In genomic region chr13:55474621-55475069, GRCm38 (mm10) we compare ENCODE assay signal across 8 mouse cellular contexts. TPM values are rescaled to one million over a fixed set of nuclear protein-coding genes. Genes with fewer than 3 reads are reported as not detected.
DNase-seq lines count a peak whose midpoint lies in the region; ATAC-seq and TF ChIP-seq lines count a peak whose summit lies in the region.
"Had no signal": no experiment of that assay in that cellular context is flagged by ENCODE, and none has a peak within 500 bp of the region (broad histone marks: within the 10 kb centered on the region; RNA-seq: fewer than 3 reads in every experiment).

No protein-coding gene starts in this region.

- ATAC-seq in hindbrain, postnatal 0 days: peak; percentile 46
- ATAC-seq in midbrain, embryonic 16.5 days: no peak
- ATAC-seq in CD4-positive, CD25-positive, alpha-beta regulatory T cell, adult 4 months: no peak
- ATAC-seq in granulocyte monocyte progenitor cell, adult 5-6 weeks (replicated peaks; ENCODE audit: poor library complexity, severe bottlenecking): no peak
- no peak for ATAC-seq in inflammation-experienced regulatory T-cells, adult 6 months

- TF ChIP-seq CTCF in hindbrain, postnatal 0 days (IDR thresholded peaks at IDR 0.05; ENCODE audit: low read depth): no peak

- no peak overlapping the region for H3K4me3 ChIP-seq in hindbrain, postnatal 0 days (ENCODE audit: low read length)
- no peak overlapping the region for H3K4me3 ChIP-seq in midbrain, embryonic 16.5 days (ENCODE audit: low read depth, low read length)

- peak overlapping the region; percentile 56; the same call in 1 of the 2 replicates for H3K27ac ChIP-seq in hindbrain, postnatal 0 days
- H3K27ac ChIP-seq in midbrain, embryonic 16.5 days (ENCODE audit: low read length): peak overlapping the region; percentile 74
- H3K27ac ChIP-seq: kidney, postnatal 0 days had no signal

- WGBS in hindbrain, postnatal 0 days: 3% methylated on average over 5 of the region's 5 CpGs
- 4% methylated on average over 5 of the region's 5 CpGs for WGBS in midbrain, embryonic 16.5 days

- peaks cover 32% of the 10 kb centered on the region for H3K36me3 ChIP-seq in hindbrain, postnatal 0 days (ENCODE audit: insufficient read depth, low read length)
- H3K36me3 ChIP-seq in midbrain, embryonic 16.5 days (ENCODE audit: control insufficient read depth, insufficient read depth, low read length): peaks cover 31% of the 10 kb centered on the region

- peaks cover 19% of the 10 kb centered on the region for H3K4me1 ChIP-seq in hindbrain, postnatal 0 days (ENCODE audit: insufficient read depth, low read length)
- H3K4me1 ChIP-seq in midbrain, embryonic 16.5 days (ENCODE audit: control insufficient read depth, insufficient read depth, low read length): peaks cover 53% of the 10 kb centered on the region

- 0 out of 2 replicates have a peak overlapping the region, but pooled peaks have one; percentile 9 for H3K9ac ChIP-seq in hindbrain, postnatal 0 days (replicated peaks; ENCODE audit: low read length)
- peak overlapping the region; percentile 15; the same call in 1 of the 2 replicates for H3K9ac ChIP-seq in midbrain, embryonic 16.5 days (ENCODE audit: low read depth, low read length)

- peak; percentile 79 for DNase-seq in R1 (ENCODE audit: low read depth, low spot score)
- DNase-seq in embryo, embryonic 10 days (ENCODE audit: low spot score): peak; percentile 86
- DNase-seq in hindbrain, postnatal 0 days (ENCODE audit: low spot score): peak; percentile 89

- H3K27me3 ChIP-seq in hindbrain, postnatal 0 days (ENCODE audit: insufficient read depth, low read length): no peaks in the 10 kb centered on the region
- no peaks in the 10 kb centered on the region for H3K27me3 ChIP-seq in midbrain, embryonic 16.5 days (ENCODE audit: control insufficient read depth, insufficient read depth, low read depth, low read length)

- no peaks in the 10 kb centered on the region for H3K9me3 ChIP-seq in hindbrain, postnatal 0 days (ENCODE audit: low read length)
- H3K9me3 ChIP-seq in midbrain, embryonic 16.5 days (replicated peaks; ENCODE audit: control insufficient read depth, low read length, poor library complexity, severe bottlenecking): no peaks in the 10 kb centered on the region

- H3K4me2 ChIP-seq in hindbrain, postnatal 0 days (ENCODE audit: low read depth, low read length): 0 out of 2 replicates have a peak overlapping the region, but pooled peaks have one; percentile 16
- H3K4me2 ChIP-seq in midbrain, embryonic 16.5 days (ENCODE audit: low read length): 0 out of 2 replicates have a peak overlapping the region, but pooled peaks have one; percentile 1

RNA-seq across cellular contexts. Expression of gene Prr7, which starts 10.6 kb away (rescaled TPM):
- 106 and 119 TPM in 2 replicates for total RNA-seq in hindbrain, postnatal 0 days (2014; rRNA removed)
- polyA plus RNA-seq in hindbrain, postnatal 0 days (2015; fragmentation: Nextera tagmentation; extraction: Ambion mirVana): 4.6 and 4.9 TPM in 2 replicates
- 5.0 and 5.6 TPM in 2 replicates for polyA plus RNA-seq in midbrain, embryonic 16.5 days (2015; fragmentation: Nextera tagmentation; extraction: Ambion mirVana)
- polyA plus RNA-seq in CD4-positive, CD25-positive, alpha-beta regulatory T cell, adult 4 months (2017; shearing (Covaris generic)): not detected
- 1.9 TPM in 1 of 2 replicates, not detected in the other for total RNA-seq in granulocyte monocyte progenitor cell, adult 5-6 weeks (2014; fragmentation: Nextera tagmentation)
- total RNA-seq in granulocyte monocyte progenitor cell, adult 5-6 weeks (2017): 1.6 TPM in 1 of 2 replicates, not detected in the other
- under 1 TPM in 1 of 3 experiments, not detected in 2; 0.26 TPM for polyA plus RNA-seq in inflammation-experienced regulatory T-cells, adult 6 months (2017; shearing (Covaris generic))

RNA-seq across cellular contexts. Expression of gene Dbn1, which starts 13.3 kb away (rescaled TPM):
- 442 and 446 TPM in 2 replicates for total RNA-seq in hindbrain, postnatal 0 days (2014; rRNA removed)
- polyA plus RNA-seq in hindbrain, postnatal 0 days (2015; fragmentation: Nextera tagmentation; extraction: Ambion mirVana): 369 and 371 TPM in 2 replicates
- polyA plus RNA-seq in midbrain, embryonic 16.5 days (2015; fragmentation: Nextera tagmentation; extraction: Ambion mirVana): 617 and 675 TPM in 2 replicates
- not detected for polyA plus RNA-seq in CD4-positive, CD25-positive, alpha-beta regulatory T cell, adult 4 months (2017; shearing (Covaris generic))
- 0.19 and 1.4 TPM in 2 replicates for total RNA-seq in granulocyte monocyte progenitor cell, adult 5-6 weeks (2014; fragmentation: Nextera tagmentation)
- total RNA-seq in granulocyte monocyte progenitor cell, adult 5-6 weeks (2017): 1.6 and 1.9 TPM in 2 replicates
- polyA plus RNA-seq in inflammation-experienced regulatory T-cells, adult 6 months (2017; shearing (Covaris generic)): under 1 TPM in 1 of 3 experiments, not detected in 2; 0.15 TPM

RNA-seq across cellular contexts. Expression of gene Grk6, which starts 29.8 kb away (rescaled TPM):
- 72.2 and 72.6 TPM in 2 replicates for total RNA-seq in hindbrain, postnatal 0 days (2014; rRNA removed)
- polyA plus RNA-seq in hindbrain, postnatal 0 days (2015; fragmentation: Nextera tagmentation; extraction: Ambion mirVana): 34.7 and 35.5 TPM in 2 replicates
- polyA plus RNA-seq in midbrain, embryonic 16.5 days (2015; fragmentation: Nextera tagmentation; extraction: Ambion mirVana): 28.3 and 31.8 TPM in 2 replicates
- polyA plus RNA-seq in CD4-positive, CD25-positive, alpha-beta regulatory T cell, adult 4 months (2017; shearing (Covaris generic)): 10 to 100 TPM; 26.4 to 36.7 TPM
- total RNA-seq in granulocyte monocyte progenitor cell, adult 5-6 weeks (2014; fragmentation: Nextera tagmentation): 56.7 and 62.4 TPM in 2 replicates
- 64.8 and 67.5 TPM in 2 replicates for total RNA-seq in granulocyte monocyte progenitor cell, adult 5-6 weeks (2017)
- 10 to 100 TPM; 35.3 to 50.0 (median 40.5) TPM for polyA plus RNA-seq in inflammation-experienced regulatory T-cells, adult 6 months (2017; shearing (Covaris generic))

RNA-seq across cellular contexts. Expression of gene Pdlim7, which starts 38.8 kb away (rescaled TPM):
- 43.4 and 49.9 TPM in 2 replicates for total RNA-seq in hindbrain, postnatal 0 days (2014; rRNA removed)
- 133 TPM in 2 replicates for polyA plus RNA-seq in hindbrain, postnatal 0 days (2015; fragmentation: Nextera tagmentation; extraction: Ambion mirVana)
- 156 and 158 TPM in 2 replicates for polyA plus RNA-seq in midbrain, embryonic 16.5 days (2015; fragmentation: Nextera tagmentation; extraction: Ambion mirVana)
- polyA plus RNA-seq in CD4-positive, CD25-positive, alpha-beta regulatory T cell, adult 4 months (2017; shearing (Covaris generic)): 10 to 100 TPM in 1 of 2 experiments, 1 to 10 TPM in 1; 6.3 to 14.6 TPM
- total RNA-seq in granulocyte monocyte progenitor cell, adult 5-6 weeks (2014; fragmentation: Nextera tagmentation): 10.2 and 23.3 TPM in 2 replicates
- total RNA-seq in granulocyte monocyte progenitor cell, adult 5-6 weeks (2017): 4.1 and 5.7 TPM in 2 replicates
- 10 to 100 TPM; 13.2 to 15.7 (median 13.5) TPM for polyA plus RNA-seq in inflammation-experienced regulatory T-cells, adult 6 months (2017; shearing (Covaris generic))

RNA-seq across cellular contexts. Expression of gene F12, which starts 48.1 kb away (rescaled TPM):
- not detected in 2 replicates for total RNA-seq in hindbrain, postnatal 0 days (2014; rRNA removed)
- 0.26 and 0.48 TPM in 2 replicates for polyA plus RNA-seq in hindbrain, postnatal 0 days (2015; fragmentation: Nextera tagmentation; extraction: Ambion mirVana)
- 0.31 TPM in 1 of 2 replicates, not detected in the other for polyA plus RNA-seq in midbrain, embryonic 16.5 days (2015; fragmentation: Nextera tagmentation; extraction: Ambion mirVana)
- polyA plus RNA-seq in CD4-positive, CD25-positive, alpha-beta regulatory T cell, adult 4 months (2017; shearing (Covaris generic)): not detected
- total RNA-seq in granulocyte monocyte progenitor cell, adult 5-6 weeks (2014; fragmentation: Nextera tagmentation): not detected in 2 replicates
- total RNA-seq in granulocyte monocyte progenitor cell, adult 5-6 weeks (2017): not detected in 2 replicates
- under 1 TPM in 1 of 3 experiments, not detected in 2; 0.24 TPM for polyA plus RNA-seq in inflammation-experienced regulatory T-cells, adult 6 months (2017; shearing (Covaris generic))

Comparison
In these comparisons a context has a peak if more than half of its experiments do, and no peak if none do; other contexts are left out.
1. RNA of gene Dbn1, which starts 13.3 kb away (polyA plus RNA-seq): 617 to 675 TPM in midbrain, embryonic 16.5 days and 369 to 371 TPM in hindbrain, postnatal 0 days; not detected in CD4-positive, CD25-positive, alpha-beta regulatory T cell, adult 4 months and 0.15 TPM in inflammation-experienced regulatory T-cells, adult 6 months; every median in the first group is over 100 times any median in the second.
2. Peak in every context shown above with its lines, with median percentiles within 50 percentile points of each other: DNase-seq.